Mouse (Mus musculus): Measurements from ENCODE around the gene Ccdc88a.

The Ccdc88a gene

DNA sequence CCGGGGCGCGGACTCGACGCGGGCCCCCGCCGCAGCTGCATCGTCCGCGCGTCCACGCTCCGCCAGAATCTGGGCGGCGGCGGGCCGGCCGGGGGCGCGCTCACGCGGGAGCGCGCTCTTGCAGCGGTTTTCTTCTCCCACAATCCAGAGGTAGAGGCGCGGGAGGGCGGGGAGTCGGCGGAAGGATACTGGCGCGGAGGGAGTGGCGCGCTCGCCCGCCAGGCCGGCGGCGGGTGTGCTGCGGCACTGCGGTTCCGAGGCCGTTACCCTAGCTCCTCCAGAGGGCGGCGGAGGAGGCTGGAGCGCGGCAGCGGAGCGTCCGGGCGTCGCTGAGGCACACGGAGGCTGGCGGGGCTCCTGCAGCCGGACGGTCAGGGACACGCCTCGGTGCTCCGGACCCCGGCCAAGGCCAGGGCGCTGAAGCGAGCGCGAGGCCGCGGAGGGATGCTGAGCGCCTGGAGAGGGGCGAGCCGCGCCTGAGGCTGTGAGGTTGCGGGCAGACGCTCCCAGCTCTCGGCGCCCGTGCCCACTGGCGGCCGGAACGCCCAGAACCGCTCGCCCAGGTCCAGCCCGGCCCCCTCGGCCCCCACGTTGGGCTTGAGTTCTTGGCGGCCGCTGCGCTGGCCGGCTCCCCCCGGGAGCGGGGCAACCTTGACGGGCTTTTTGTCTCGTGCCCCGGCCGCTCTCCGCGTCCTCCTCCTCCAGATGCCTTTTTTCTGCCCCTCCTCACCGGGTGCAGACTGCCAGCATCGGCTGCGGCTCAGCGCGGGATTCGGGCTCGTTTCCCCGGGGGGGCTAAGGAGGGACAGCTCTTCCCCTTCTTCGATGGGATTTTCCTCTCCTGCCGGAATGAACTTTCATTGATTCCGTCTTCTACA lies at the start of gene Ccdc88a:
Gene Ccdc88a (plus strand): TSS at position 263 of the 878 bp plus-strand sequence.
- DNase-seq (ENCODE audit: low read depth, low spot score) = peak; percentile 87

- DNase-seq (ENCODE audit: low read depth, low spot score) = no peak
Observed at GRCm38 (mm10) chr11:29335505-29335904, 38.0 kb upstream of the Ccdc88a start.

GRCm38 (mm10) chr11:29341259-29341658 lies 32.2 kb upstream of the Ccdc88a start:
- no peak for DNase-seq (ENCODE audit: low read depth, low spot score)

DNA sequence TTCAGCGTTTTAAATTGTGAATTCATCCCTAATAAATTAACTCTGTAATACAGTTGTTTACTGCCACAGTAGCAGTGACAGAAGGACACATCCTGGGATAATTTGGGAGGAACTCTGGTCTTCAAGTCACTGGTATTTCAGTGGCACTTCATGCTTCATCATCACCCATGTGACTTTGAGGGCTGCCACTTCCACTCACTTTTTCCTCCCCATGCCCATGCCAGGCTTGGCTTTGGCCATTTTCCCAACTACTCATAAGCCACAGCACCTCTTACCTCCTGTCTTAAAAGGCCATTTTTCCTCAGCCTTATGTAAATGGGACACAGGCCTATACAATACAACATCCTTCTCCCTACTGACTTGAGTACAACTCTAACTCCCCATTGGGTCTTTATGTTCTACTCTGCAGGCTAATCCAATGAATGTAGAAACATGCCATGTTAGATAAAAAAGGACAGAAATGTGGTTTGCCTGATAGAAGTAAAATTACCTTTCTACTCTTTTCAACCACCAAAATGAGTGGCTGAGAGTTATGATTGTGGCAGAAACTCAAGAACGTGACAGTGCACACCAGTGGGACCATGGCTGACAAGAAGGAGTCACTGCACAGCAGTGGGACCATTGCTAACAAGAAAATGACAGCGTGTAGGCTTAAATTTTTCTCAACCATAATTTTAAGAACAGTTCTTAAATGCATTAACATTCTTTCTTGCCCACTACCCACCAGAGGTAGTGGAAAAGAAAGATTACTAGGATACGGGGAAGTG lies 28.4 kb upstream of the Ccdc88a start:
- DNase-seq (ENCODE audit: low read depth, low spot score) = no peak

DNA sequence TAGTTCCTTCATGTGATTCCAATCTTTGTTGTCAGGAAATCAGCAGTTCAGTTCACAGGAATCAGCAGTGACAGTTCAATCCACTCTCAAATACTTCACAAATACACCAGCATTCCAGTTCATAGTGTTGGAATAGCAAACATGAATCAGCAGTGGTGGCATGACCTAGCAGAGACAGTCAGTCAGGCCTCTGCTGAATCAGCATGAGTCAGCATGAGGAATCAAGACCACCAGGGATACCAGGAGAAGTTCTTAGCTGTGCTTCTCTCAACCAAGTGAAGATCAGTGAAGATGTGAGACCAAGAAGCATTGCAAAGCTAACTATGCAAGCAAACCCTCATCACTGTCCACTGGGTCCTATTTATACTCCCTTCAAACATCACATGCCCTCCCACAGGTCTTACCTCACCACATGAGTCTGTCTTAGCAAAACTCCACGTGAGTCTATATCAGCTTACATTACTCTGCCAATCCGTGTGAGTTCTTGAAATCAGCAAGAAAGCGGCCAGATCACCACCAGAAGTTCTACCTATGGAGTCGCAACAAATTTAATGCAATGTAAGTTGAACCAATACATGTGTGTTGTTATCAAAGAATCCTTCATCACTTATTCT lies 27.7 kb upstream of the Ccdc88a start:
- no peak for DNase-seq (ENCODE audit: low read depth, low spot score)

DNA sequence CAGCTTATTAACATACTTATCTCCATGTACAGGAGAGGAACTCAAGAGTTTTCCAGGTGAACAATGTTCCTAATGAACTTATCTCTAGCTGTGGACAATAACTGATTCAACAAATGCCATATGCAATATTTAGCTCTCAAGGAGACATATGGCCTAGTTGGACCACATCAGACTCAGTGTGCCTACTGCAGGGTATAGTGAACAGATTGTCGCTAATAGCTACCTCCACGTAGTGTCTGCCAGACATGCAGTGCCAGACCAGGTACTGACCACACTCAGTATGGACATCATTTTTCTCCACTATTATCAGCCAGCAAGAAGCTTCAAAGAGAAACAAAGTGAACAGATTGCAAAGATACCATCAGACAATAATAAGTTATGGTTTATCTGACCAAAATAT lies 22.6 kb upstream of the Ccdc88a start:
- DNase-seq (ENCODE audit: low read depth, low spot score) = no peak

GRCm38 (mm10) chr11:29352214-29352613 lies 21.2 kb upstream of the Ccdc88a start:
- DNase-seq (ENCODE audit: low read depth, low spot score) = no peak

- no peak for DNase-seq (ENCODE audit: low read depth, low spot score)
Observed at GRCm38 (mm10) chr11:29368161-29368560, 5.3 kb upstream of the Ccdc88a start.

- DNase-seq (ENCODE audit: low read depth, low spot score) = no peak
Observed at GRCm38 (mm10) chr11:29373050-29373395, 435 bp upstream of the Ccdc88a start.

GRCm38 (mm10) chr11:29374274-29374656 lies 807 bp downstream of the Ccdc88a start:
- DNase-seq (ENCODE audit: low read depth, low spot score) = no peak

DNA sequence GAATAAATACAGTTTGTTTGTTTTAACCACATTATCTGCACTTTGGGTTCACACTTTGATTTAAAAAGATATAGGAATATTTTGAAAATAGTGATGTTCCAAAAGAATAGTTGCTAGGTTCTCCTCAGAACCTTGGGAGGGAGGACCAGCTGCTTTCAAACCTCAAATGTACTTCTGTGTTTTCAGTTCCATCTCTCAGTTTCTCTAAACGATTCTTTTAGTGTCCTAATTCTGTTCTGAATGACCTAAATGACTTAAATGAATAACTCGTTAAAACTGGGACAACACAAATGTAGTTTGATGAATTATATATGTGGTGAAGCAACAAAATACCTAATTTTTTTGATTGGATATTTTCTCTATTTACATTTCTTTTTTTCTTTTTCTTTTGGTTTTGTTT lies 3.2 kb downstream of the Ccdc88a start:
- DNase-seq (ENCODE audit: low read depth, low spot score) = no peak

- DNase-seq (ENCODE audit: low read depth, low spot score) = no peak
Observed at GRCm38 (mm10) chr11:29378751-29379150, 5.3 kb downstream of the Ccdc88a start.

- DNase-seq (ENCODE audit: low read depth, low spot score) = no peak
Observed at GRCm38 (mm10) chr11:29383493-29383892, 10.0 kb downstream of the Ccdc88a start.

GRCm38 (mm10) chr11:29384001-29384400 lies 10.5 kb downstream of the Ccdc88a start:
- DNase-seq (ENCODE audit: low read depth, low spot score) = no peak

DNA sequence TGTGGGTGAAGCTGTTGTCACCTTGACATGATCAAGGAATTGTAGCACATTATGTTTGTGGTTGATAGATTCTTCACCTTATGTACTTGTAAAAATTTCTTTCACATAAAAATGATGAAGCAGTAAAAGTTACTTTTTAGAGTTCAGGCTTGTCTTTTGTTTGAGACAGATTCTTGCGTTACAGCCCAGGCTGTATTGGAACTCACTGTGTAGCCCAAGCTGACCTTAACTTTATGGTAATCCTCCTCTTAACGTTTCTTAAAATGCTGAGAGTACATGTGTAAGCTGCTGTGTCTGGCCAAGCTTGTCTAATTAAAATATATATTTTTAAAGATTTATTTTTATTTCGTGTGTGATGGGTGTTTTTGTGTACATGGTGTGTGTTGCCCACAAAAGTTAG lies 11.2 kb downstream of the Ccdc88a start:
- no peak for DNase-seq (ENCODE audit: low read depth, low spot score)

- DNase-seq (ENCODE audit: low read depth, low spot score) = no peak
Observed at GRCm38 (mm10) chr11:29389913-29390312, 16.5 kb downstream of the Ccdc88a start.

DNA sequence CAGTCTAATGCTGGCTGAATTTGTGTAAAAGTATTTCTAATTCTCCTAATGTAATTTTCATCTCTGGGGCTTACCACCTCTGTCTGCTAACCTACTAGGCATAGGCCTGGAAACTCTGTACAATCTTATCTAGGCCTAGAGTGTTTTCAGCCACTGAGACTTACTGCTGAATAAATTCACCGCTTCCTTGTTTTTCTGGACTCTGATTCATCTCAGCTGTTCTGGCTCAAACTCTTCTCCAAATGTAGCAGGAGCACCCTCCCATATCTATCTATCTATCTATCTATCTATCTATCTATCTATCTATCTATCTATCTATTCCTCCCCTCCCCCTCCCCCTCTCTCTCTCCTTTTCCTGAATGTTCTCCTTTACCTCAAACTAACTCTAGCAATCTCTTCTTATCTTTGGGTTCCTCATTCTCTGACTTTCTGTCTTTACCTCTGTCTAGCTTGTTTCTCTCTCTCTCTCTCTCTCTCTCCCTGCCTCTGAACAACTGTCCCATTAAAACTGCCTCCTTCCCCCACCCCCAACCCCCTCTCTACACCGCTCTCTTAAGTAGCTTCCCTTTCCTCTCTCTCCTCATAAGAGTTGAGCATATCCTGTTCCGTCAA lies 21.8 kb downstream of the Ccdc88a start:
- no peak for DNase-seq (ENCODE audit: low read depth, low spot score)

- no peak for DNase-seq (ENCODE audit: low read depth, low spot score)
Observed at GRCm38 (mm10) chr11:29400374-29400773, 26.9 kb downstream of the Ccdc88a start.

GRCm38 (mm10) chr11:29406292-29406691 lies 32.8 kb downstream of the Ccdc88a start:
- DNase-seq (ENCODE audit: low read depth, low spot score) = no peak

- DNase-seq (ENCODE audit: low read depth, low spot score) = no peak
Observed at GRCm38 (mm10) chr11:29423496-29423895, 50.0 kb downstream of the Ccdc88a start.

DNA sequence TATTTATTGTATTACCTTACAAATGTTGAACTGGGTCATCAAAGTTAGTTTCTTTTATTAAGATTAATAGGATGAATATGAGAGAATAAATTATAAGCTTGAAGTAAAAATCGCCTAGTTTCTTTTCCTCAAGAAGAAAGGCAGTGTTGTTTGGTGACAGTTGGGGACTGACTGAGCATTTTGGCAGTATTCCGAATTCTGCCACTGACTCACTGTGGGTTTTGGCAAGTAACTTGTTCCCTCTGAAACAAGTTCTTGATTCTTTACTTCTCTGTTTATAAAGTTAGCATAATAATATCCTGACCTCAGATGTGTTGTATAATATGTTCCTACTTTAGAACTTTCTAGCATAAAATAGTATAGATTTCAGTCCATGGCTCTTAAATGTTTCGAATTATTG lies 55.3 kb downstream of the Ccdc88a start:
- DNase-seq (ENCODE audit: low read depth, low spot score) = no peak

DNA sequence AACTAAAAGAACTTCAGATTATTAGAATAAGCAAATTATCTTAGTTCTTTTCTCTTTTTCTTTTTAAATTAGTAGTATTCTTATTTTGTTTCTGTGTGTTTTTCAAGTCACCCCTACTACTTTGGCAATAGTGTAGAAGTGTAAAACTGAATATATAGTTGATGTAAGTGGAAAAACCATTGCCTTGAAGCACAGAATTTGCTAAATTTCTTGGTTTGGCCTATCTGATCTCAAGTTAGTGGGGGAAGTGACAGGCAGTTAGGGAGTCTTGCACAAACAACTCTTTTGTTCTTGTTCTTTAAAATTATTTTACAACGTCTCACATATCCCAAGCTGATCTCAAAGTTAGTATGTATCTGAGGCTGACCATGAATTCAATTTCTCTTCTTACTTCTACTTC lies 57.6 kb downstream of the Ccdc88a start:
- no peak for DNase-seq (ENCODE audit: low read depth, low spot score)

Data from CD4-positive, CD25-positive, alpha-beta regulatory T cell, adult 2 months (primary cell).